Mouse (Mus musculus) bone marrow, adult 2 months (tissue): ENCODE data around the gene Igsf9b.

Source experiments
- CTCF ChIP-seq: fragments of 200-500 bp; IDR thresholded peaks from 2 replicates; pipeline ENCODE4 v1.5.1; 2011; ENCODE audit warnings: low read length, control low read depth; ENCODE audit not compliant: control insufficient read depth, insufficient read depth
- POLR2A ChIP-seq: fragments of 200-500 bp; IDR thresholded peaks from 2 replicates; pipeline ENCODE4 v1.6.1; 2011; ENCODE audit warnings: low read depth, mild to moderate bottlenecking, control low read depth, low read length, borderline replicate concordance; ENCODE audit not compliant: control insufficient read depth

DNA sequence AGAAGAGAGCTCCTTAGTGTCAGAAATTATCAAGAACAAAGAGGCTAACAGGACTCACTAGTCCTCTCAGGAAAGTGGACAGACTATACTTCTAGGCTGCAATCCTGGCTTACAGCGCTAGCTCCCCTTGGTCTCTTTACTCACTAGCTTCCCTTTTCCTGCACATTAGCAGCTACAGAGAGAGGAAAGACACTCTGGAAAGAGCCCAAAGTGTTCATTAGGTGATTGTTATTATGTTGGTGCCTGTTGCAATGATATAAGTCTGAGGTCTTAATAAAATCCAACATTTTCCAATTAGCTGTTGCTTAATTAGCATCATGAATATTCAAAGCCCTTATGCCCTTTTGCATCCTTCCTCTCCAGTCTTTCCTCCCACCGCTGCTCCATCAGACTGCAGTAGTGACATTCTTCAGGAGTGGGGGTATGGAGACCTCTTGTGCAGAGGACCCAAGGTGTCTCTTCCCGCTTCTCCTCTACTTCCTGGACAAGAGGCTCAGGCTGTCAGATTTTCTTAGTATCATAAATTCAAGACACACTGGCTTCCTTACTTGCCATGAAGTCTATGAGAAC, 38.5 kb upstream of the Igsf9b start:
- TF ChIP-seq CTCF (no peak), POLR2A (no peak)
